Mouse (Mus musculus): Measurements from ENCODE around the gene Dnah3. TPM values are rescaled to one million over a fixed set of nuclear protein-coding genes. Genes with fewer than 3 reads are reported as not detected.

Gene Dnah3
- total and polyA plus RNA-seq, 2 experiments from 2014 or later, result 0.03 to 0.31 TPM

- no peaks in the 10 kb centered on the region for H3K36me3 ChIP-seq (ENCODE audit: insufficient read depth, low read length)
- no peak overlapping the region for H3K4me2 ChIP-seq (ENCODE audit: low read depth, low read length)
- ATAC-seq, result no peak
- H3K9me3 ChIP-seq (ENCODE audit: low read length), result no peaks in the 10 kb centered on the region
- H3K27ac ChIP-seq, result no peak overlapping the region
- no peak for TF ChIP-seq CTCF (IDR thresholded peaks at IDR 0.05; ENCODE audit: low read depth)
- 92% methylated on average over 1 of the region's 1 CpGs for WGBS
- H3K9ac ChIP-seq (replicated peaks; ENCODE audit: low read length), result no peak overlapping the region
- no peak overlapping the region for H3K4me3 ChIP-seq (ENCODE audit: low read length)
- peaks cover 13% of the 10 kb centered on the region for H3K4me1 ChIP-seq (ENCODE audit: insufficient read depth, low read length)
- no peak for DNase-seq (ENCODE audit: low spot score)
- H3K27me3 ChIP-seq (ENCODE audit: insufficient read depth, low read length), result no peaks in the 10 kb centered on the region
These were observed 202.9 kb downstream of the Dnah3 start for GRCm38 (mm10) chr7:119892198-119892597.

GRCm38 (mm10) chr7:119887887-119888286 is 207.2 kb downstream of the Dnah3 start:
- DNase-seq (ENCODE audit: low spot score), result no peak
- Histone ChIP-seq H3K36me3 (ENCODE audit: insufficient read depth, low read length) (no peaks in the 10 kb centered on the region), H3K27me3 (ENCODE audit: insufficient read depth, low read length) (no peaks in the 10 kb centered on the region), H3K9me3 (ENCODE audit: low read length) (no peaks in the 10 kb centered on the region), H3K27ac (no peak overlapping the region), H3K9ac (replicated peaks; ENCODE audit: low read length) (no peak overlapping the region), H3K4me3 (ENCODE audit: low read length) (no peak overlapping the region), H3K4me1 (ENCODE audit: insufficient read depth, low read length) (no peaks in the 10 kb centered on the region), H3K4me2 (ENCODE audit: low read depth, low read length) (no peak overlapping the region)
- no peak for ATAC-seq
- WGBS, result 83% methylated on average over 4 of the region's 4 CpGs
- TF ChIP-seq CTCF (IDR thresholded peaks at IDR 0.05; ENCODE audit: low read depth), result no peak

- H3K27ac ChIP-seq, result no peak overlapping the region
- no peaks in the 10 kb centered on the region for H3K27me3 ChIP-seq (ENCODE audit: insufficient read depth, low read length)
- no peak overlapping the region for H3K4me2 ChIP-seq (ENCODE audit: low read depth, low read length)
- H3K4me3 ChIP-seq (ENCODE audit: low read length), result no peak overlapping the region
- H3K9me3 ChIP-seq (ENCODE audit: low read length), result no peaks in the 10 kb centered on the region
- no peak for DNase-seq (ENCODE audit: low spot score)
- no peak for ATAC-seq
- H3K9ac ChIP-seq (replicated peaks; ENCODE audit: low read length), result no peak overlapping the region
- 84% methylated on average over 2 of the region's 2 CpGs for WGBS
- no peak for TF ChIP-seq CTCF (IDR thresholded peaks at IDR 0.05; ENCODE audit: low read depth)
- no peaks in the 10 kb centered on the region for H3K36me3 ChIP-seq (ENCODE audit: insufficient read depth, low read length)
- H3K4me1 ChIP-seq (ENCODE audit: insufficient read depth, low read length), result no peaks in the 10 kb centered on the region
These were observed 213.9 kb downstream of the Dnah3 start for GRCm38 (mm10) chr7:119881229-119881628.

GRCm38 (mm10) chr7:119880345-119880744 is 214.7 kb downstream of the Dnah3 start:
- no peak overlapping the region for H3K4me3 ChIP-seq (ENCODE audit: low read length)
- TF ChIP-seq CTCF (IDR thresholded peaks at IDR 0.05; ENCODE audit: low read depth), result no peak
- ATAC-seq, result no peak
- no peak overlapping the region for H3K27ac ChIP-seq
- no peaks in the 10 kb centered on the region for H3K36me3 ChIP-seq (ENCODE audit: insufficient read depth, low read length)
- DNase-seq (ENCODE audit: low spot score), result no peak
- no peaks in the 10 kb centered on the region for H3K9me3 ChIP-seq (ENCODE audit: low read length)
- H3K27me3 ChIP-seq (ENCODE audit: insufficient read depth, low read length), result no peaks in the 10 kb centered on the region
- H3K9ac ChIP-seq (replicated peaks; ENCODE audit: low read length), result no peak overlapping the region
- no peaks in the 10 kb centered on the region for H3K4me1 ChIP-seq (ENCODE audit: insufficient read depth, low read length)
- H3K4me2 ChIP-seq (ENCODE audit: low read depth, low read length), result no peak overlapping the region
- 90% methylated on average over 5 of the region's 5 CpGs for WGBS

GRCm38 (mm10) chr7:119879171-119879570 is 215.9 kb downstream of the Dnah3 start:
- H3K36me3 ChIP-seq (ENCODE audit: insufficient read depth, low read length), result no peaks in the 10 kb centered on the region
- H3K9me3 ChIP-seq (ENCODE audit: low read length), result no peaks in the 10 kb centered on the region
- WGBS, result 93% methylated on average over 4 of the region's 4 CpGs
- H3K27me3 ChIP-seq (ENCODE audit: insufficient read depth, low read length), result no peaks in the 10 kb centered on the region
- no peak overlapping the region for H3K9ac ChIP-seq (replicated peaks; ENCODE audit: low read length)
- DNase-seq (ENCODE audit: low spot score) (no peak), ATAC-seq (no peak)
- no peak for TF ChIP-seq CTCF (IDR thresholded peaks at IDR 0.05; ENCODE audit: low read depth)
- no peak overlapping the region for H3K4me2 ChIP-seq (ENCODE audit: low read depth, low read length)
- no peak overlapping the region for H3K4me3 ChIP-seq (ENCODE audit: low read length)
- H3K27ac ChIP-seq, result no peak overlapping the region
- H3K4me1 ChIP-seq (ENCODE audit: insufficient read depth, low read length), result no peaks in the 10 kb centered on the region

GRCm38 (mm10) chr7:119875776-119876440 is 219.2 kb downstream of the Dnah3 start:
- Histone ChIP-seq H3K4me1 (ENCODE audit: insufficient read depth, low read length) (no peaks in the 10 kb centered on the region), H3K9me3 (ENCODE audit: low read length) (no peaks in the 10 kb centered on the region), H3K27me3 (ENCODE audit: insufficient read depth, low read length) (no peaks in the 10 kb centered on the region), H3K4me2 (ENCODE audit: low read depth, low read length) (no peak overlapping the region), H3K36me3 (ENCODE audit: insufficient read depth, low read length) (no peaks in the 10 kb centered on the region), H3K27ac (no peak overlapping the region), H3K4me3 (ENCODE audit: low read length) (no peak overlapping the region), H3K9ac (replicated peaks; ENCODE audit: low read length) (no peak overlapping the region)
- WGBS, result 37% methylated on average over 3 of the region's 3 CpGs
- no peak for TF ChIP-seq CTCF (IDR thresholded peaks at IDR 0.05; ENCODE audit: low read depth)
- ATAC-seq, result no peak
- peak; percentile 27 for DNase-seq (ENCODE audit: low spot score)

GRCm38 (mm10) chr7:119873050-119873449 is 222.0 kb downstream of the Dnah3 start:
- no peak overlapping the region for H3K4me3 ChIP-seq (ENCODE audit: low read length)
- 49% methylated on average over 2 of the region's 2 CpGs for WGBS
- H3K4me1 ChIP-seq (ENCODE audit: insufficient read depth, low read length), result no peaks in the 10 kb centered on the region
- H3K36me3 ChIP-seq (ENCODE audit: insufficient read depth, low read length), result no peaks in the 10 kb centered on the region
- no peak overlapping the region for H3K9ac ChIP-seq (replicated peaks; ENCODE audit: low read length)
- no peaks in the 10 kb centered on the region for H3K27me3 ChIP-seq (ENCODE audit: insufficient read depth, low read length)
- no peak for DNase-seq (ENCODE audit: low spot score)
- no peak overlapping the region for H3K27ac ChIP-seq
- no peak overlapping the region for H3K4me2 ChIP-seq (ENCODE audit: low read depth, low read length)
- TF ChIP-seq CTCF (IDR thresholded peaks at IDR 0.05; ENCODE audit: low read depth), result no peak
- ATAC-seq, result no peak
- no peaks in the 10 kb centered on the region for H3K9me3 ChIP-seq (ENCODE audit: low read length)

Other genes starting within 250 kb of the Dnah3 start
- gene Lyrm1, start 199.4 kb downstream of the Dnah3 start, total RNA-seq (2014; rRNA removed), result 7.8 and 9.0 TPM in 2 replicates
- gene Lyrm1, start 199.4 kb downstream of the Dnah3 start, polyA plus RNA-seq (2015; fragmentation: Nextera tagmentation; extraction: Ambion mirVana), result 21.9 and 24.8 TPM in 2 replicates
- gene Dcun1d3, start 199.0 kb downstream of the Dnah3 start, total RNA-seq (2014; rRNA removed), result 11.5 and 14.7 TPM in 2 replicates
- gene Dcun1d3, start 199.0 kb downstream of the Dnah3 start, polyA plus RNA-seq (2015; fragmentation: Nextera tagmentation; extraction: Ambion mirVana), result 8.5 and 9.2 TPM in 2 replicates
- 20.2 and 21.4 TPM in 2 replicates for gene Tmem159, start 7.1 kb upstream of the Dnah3 start, total RNA-seq (2014; rRNA removed)
- gene Tmem159, start 7.1 kb upstream of the Dnah3 start, polyA plus RNA-seq (2015; fragmentation: Nextera tagmentation; extraction: Ambion mirVana), result 23.0 and 26.5 TPM in 2 replicates
- not detected in 2 replicates for gene Zp2, start 50.0 kb upstream of the Dnah3 start, total RNA-seq (2014; rRNA removed)
- gene Zp2, start 50.0 kb upstream of the Dnah3 start, polyA plus RNA-seq (2015; fragmentation: Nextera tagmentation; extraction: Ambion mirVana), result not detected in 2 replicates
- gene Anks4b, start 78.6 kb upstream of the Dnah3 start, total RNA-seq (2014; rRNA removed), result not detected in 2 replicates
- not detected in 2 replicates for gene Anks4b, start 78.6 kb upstream of the Dnah3 start, polyA plus RNA-seq (2015; fragmentation: Nextera tagmentation; extraction: Ambion mirVana)
- 9.4 and 16.9 TPM in 2 replicates for gene Crym, start 106.8 kb upstream of the Dnah3 start, total RNA-seq (2014; rRNA removed)
- gene Crym, start 106.8 kb upstream of the Dnah3 start, polyA plus RNA-seq (2015; fragmentation: Nextera tagmentation; extraction: Ambion mirVana), result 8.1 and 8.7 TPM in 2 replicates
- not detected in 2 replicates for gene Abca14, start 108.7 kb upstream of the Dnah3 start, total RNA-seq (2014; rRNA removed)
- gene Abca14, start 108.7 kb upstream of the Dnah3 start, polyA plus RNA-seq (2015; fragmentation: Nextera tagmentation; extraction: Ambion mirVana), result not detected in 2 replicates
- not detected in 2 replicates for gene Abca15, start 233.4 kb upstream of the Dnah3 start, total RNA-seq (2014; rRNA removed)
- gene Abca15, start 233.4 kb upstream of the Dnah3 start, polyA plus RNA-seq (2015; fragmentation: Nextera tagmentation; extraction: Ambion mirVana), result not detected in 2 replicates